Mouse (Mus musculus): ENCODE measurements around the gene Ccdc62. TPM values are rescaled to one million over a fixed set of nuclear protein-coding genes. Genes with fewer than 3 reads are reported as not detected.
A peak's percentile ranks its signal among the peaks of the same experiment; 100 is the strongest.

Ccdc62 gene
- polyA plus RNA-seq, 1 experiment: 3.3 TPM

GRCm38 (mm10) chr5:123904059-123904672 is 26.3 kb upstream of the Ccdc62 start:
- no peak overlapping the region for H3K27ac ChIP-seq (ENCODE audit: insufficient read depth, low read depth, low read length)
- TF ChIP-seq POLR2A (IDR thresholded peaks at IDR 0.05; ENCODE audit: borderline replicate concordance, low read depth, low read length): no peak
- TF ChIP-seq CTCF (IDR thresholded peaks at IDR 0.05; ENCODE audit: low read depth, low read length): no peak
- H3K4me3 ChIP-seq (ENCODE audit: insufficient read depth, low read length): no peak overlapping the region
- H3K4me1 ChIP-seq (ENCODE audit: control insufficient read depth, insufficient read depth, low read length): peaks cover 29% of the 10 kb centered on the region

- TF ChIP-seq POLR2A (IDR thresholded peaks at IDR 0.05; ENCODE audit: borderline replicate concordance, low read depth, low read length) (no peak), CTCF (IDR thresholded peaks at IDR 0.05; ENCODE audit: low read depth, low read length) (no peak)
- H3K4me1 ChIP-seq (ENCODE audit: control insufficient read depth, insufficient read depth, low read length): peaks cover 38% of the 10 kb centered on the region
- peak overlapping the region; percentile 78 for H3K27ac ChIP-seq (ENCODE audit: insufficient read depth, low read depth, low read length)
- H3K4me3 ChIP-seq (ENCODE audit: insufficient read depth, low read length): peak overlapping the region; percentile 63
Observed at GRCm38 (mm10) chr5:123906146-123906975, 24.1 kb upstream of the Ccdc62 start.

GRCm38 (mm10) chr5:123906976-123907630 is 23.4 kb upstream of the Ccdc62 start, which contains the start of gene Denr:
TSS of gene Denr (plus strand) at chr5:123907175.
- Histone ChIP-seq H3K4me1 (ENCODE audit: control insufficient read depth, insufficient read depth, low read length) (peaks cover 37% of the 10 kb centered on the region), H3K4me3 (ENCODE audit: insufficient read depth, low read length) (peak within 1 kb of the TSS; percentile 96), H3K27ac (ENCODE audit: insufficient read depth, low read depth, low read length) (peak within 1 kb of the TSS; percentile 78)
- TF ChIP-seq POLR2A (IDR thresholded peaks at IDR 0.05; ENCODE audit: borderline replicate concordance, low read depth, low read length) (no peak), CTCF (IDR thresholded peaks at IDR 0.05; ENCODE audit: low read depth, low read length) (peak; percentile 76)

- H3K4me3 ChIP-seq (ENCODE audit: insufficient read depth, low read length): peak overlapping the region; percentile 96
- peaks cover 42% of the 10 kb centered on the region for H3K4me1 ChIP-seq (ENCODE audit: control insufficient read depth, insufficient read depth, low read length)
- TF ChIP-seq CTCF (IDR thresholded peaks at IDR 0.05; ENCODE audit: low read depth, low read length) (no peak), POLR2A (IDR thresholded peaks at IDR 0.05; ENCODE audit: borderline replicate concordance, low read depth, low read length) (no peak)
- H3K27ac ChIP-seq (ENCODE audit: insufficient read depth, low read depth, low read length): peak overlapping the region; percentile 72
Observed at GRCm38 (mm10) chr5:123907631-123907977, 22.9 kb upstream of the Ccdc62 start.

- TF ChIP-seq POLR2A (IDR thresholded peaks at IDR 0.05; ENCODE audit: borderline replicate concordance, low read depth, low read length) (no peak), CTCF (IDR thresholded peaks at IDR 0.05; ENCODE audit: low read depth, low read length) (no peak)
- no peak overlapping the region; the same call in 1 of the 2 replicates for H3K27ac ChIP-seq (ENCODE audit: insufficient read depth, low read depth, low read length)
- no peak overlapping the region for H3K4me3 ChIP-seq (ENCODE audit: insufficient read depth, low read length)
- H3K4me1 ChIP-seq (ENCODE audit: control insufficient read depth, insufficient read depth, low read length): peaks cover 38% of the 10 kb centered on the region
Observed at GRCm38 (mm10) chr5:123914852-123915251, 15.6 kb upstream of the Ccdc62 start.

GRCm38 (mm10) chr5:123922112-123922511 is 8.4 kb upstream of the Ccdc62 start:
- TF ChIP-seq POLR2A (IDR thresholded peaks at IDR 0.05; ENCODE audit: borderline replicate concordance, low read depth, low read length) (no peak), CTCF (IDR thresholded peaks at IDR 0.05; ENCODE audit: low read depth, low read length) (no peak)
- Histone ChIP-seq H3K4me1 (ENCODE audit: control insufficient read depth, insufficient read depth, low read length) (no peaks in the 10 kb centered on the region), H3K27ac (ENCODE audit: insufficient read depth, low read depth, low read length) (no peak overlapping the region), H3K4me3 (ENCODE audit: insufficient read depth, low read length) (no peak overlapping the region)

GRCm38 (mm10) chr5:123927118-123927517 is 3.4 kb upstream of the Ccdc62 start, which contains the start of gene Gm43518:
TSS of gene Gm43518 (plus strand) at chr5:123927418.
- no peak for TF ChIP-seq POLR2A (IDR thresholded peaks at IDR 0.05; ENCODE audit: borderline replicate concordance, low read depth, low read length)
- TF ChIP-seq CTCF (IDR thresholded peaks at IDR 0.05; ENCODE audit: low read depth, low read length): no peak
- Histone ChIP-seq H3K27ac (ENCODE audit: insufficient read depth, low read depth, low read length) (no peak within 1 kb of the TSS), H3K4me1 (ENCODE audit: control insufficient read depth, insufficient read depth, low read length) (no peaks in the 10 kb centered on the region), H3K4me3 (ENCODE audit: insufficient read depth, low read length) (no peak within 1 kb of the TSS)

GRCm38 (mm10) chr5:123931131-123931530 is 652 bp downstream of the Ccdc62 start:
- H3K27ac ChIP-seq (ENCODE audit: insufficient read depth, low read depth, low read length): no peak overlapping the region

GRCm38 (mm10) chr5:123932927-123933326 is 2.4 kb downstream of the Ccdc62 start:
- Histone ChIP-seq H3K4me1 (ENCODE audit: control insufficient read depth, insufficient read depth, low read length) (no peaks in the 10 kb centered on the region), H3K27ac (ENCODE audit: insufficient read depth, low read depth, low read length) (no peak overlapping the region), H3K4me3 (ENCODE audit: insufficient read depth, low read length) (no peak overlapping the region)
- TF ChIP-seq POLR2A (IDR thresholded peaks at IDR 0.05; ENCODE audit: borderline replicate concordance, low read depth, low read length) (no peak), CTCF (IDR thresholded peaks at IDR 0.05; ENCODE audit: low read depth, low read length) (no peak)

More at GRCm38 (mm10) chr5:123931131-123931530, 652 bp downstream of the Ccdc62 start:
- Histone ChIP-seq H3K4me1 (ENCODE audit: control insufficient read depth, insufficient read depth, low read length) (no peaks in the 10 kb centered on the region), H3K4me3 (ENCODE audit: insufficient read depth, low read length) (peak overlapping the region; percentile 82)
- TF ChIP-seq CTCF (IDR thresholded peaks at IDR 0.05; ENCODE audit: low read depth, low read length) (no peak), POLR2A (IDR thresholded peaks at IDR 0.05; ENCODE audit: borderline replicate concordance, low read depth, low read length) (no peak)
